Mouse (Mus musculus) bone marrow, adult 2 months (tissue): ENCODE results near the gene Ccnd1.

Experiments used
- CTCF ChIP-seq: fragments of 200-500 bp; IDR thresholded peaks from 2 replicates; pipeline ENCODE4 v1.5.1; 2011; ENCODE audit warnings: low read length, control low read depth; ENCODE audit not compliant: control insufficient read depth, insufficient read depth
- POLR2A ChIP-seq: fragments of 200-500 bp; IDR thresholded peaks from 2 replicates; pipeline ENCODE4 v1.6.1; 2011; ENCODE audit warnings: low read depth, mild to moderate bottlenecking, control low read depth, low read length, borderline replicate concordance; ENCODE audit not compliant: control insufficient read depth

GRCm38 (mm10) chr7:144911121-144911520, 28.6 kb downstream of the Ccnd1 start:
- TF ChIP-seq POLR2A (no peak), CTCF (no peak)
